Mouse (Mus musculus) regulatory T cell (primary cell): Measurements from ENCODE around the gene Kdm5b.
"Not testable (repeated sequence)": the region's sequence is repeated elsewhere in the genome, so short reads cannot be mapped to it uniquely, and the experiment has no call there.

ENCODE experiments used
- in situ Hi-C: fragments of 300-600 bp; cut with MboI, MseI; formaldehyde crosslinking; loops from one replicate; pipeline ENCODE4 v1.15.1; 2025; ENCODE audit warnings: high pct_unique_total_duplicates

Gene Kdm5b

GRCm38 (mm10) chr1:134559976-134560375 lies at the start of gene Kdm5b:
Gene Kdm5b, plus strand, starts transcription at chr1:134560171.
- in situ Hi-C loops: loop anchor here (10.0 kb wide), 1 partner anchor 575 kb away; the partner anchor contains the start of gene Ptpn7

GRCm38 (mm10) chr1:134512183-134512582 lies 47.8 kb upstream of the Kdm5b start:
- in situ Hi-C loops: no loop called here

- in situ Hi-C loops: no loop called here
Observed at GRCm38 (mm10) chr1:134512584-134512983, 47.4 kb upstream of the Kdm5b start.

- in situ Hi-C loops: no loop called here
Observed at GRCm38 (mm10) chr1:134513312-134513860, 46.6 kb upstream of the Kdm5b start.

GRCm38 (mm10) chr1:134513876-134514590 lies 45.9 kb upstream of the Kdm5b start:
- in situ Hi-C loops: no loop called here

- in situ Hi-C loops: no loop called here
Observed at GRCm38 (mm10) chr1:134515891-134516290, 44.1 kb upstream of the Kdm5b start.

GRCm38 (mm10) chr1:134516491-134517198 lies 43.3 kb upstream of the Kdm5b start:
- in situ Hi-C loops: no loop called here

- in situ Hi-C loops: not testable (repeated sequence)
Observed at GRCm38 (mm10) chr1:134517841-134518240, 42.1 kb upstream of the Kdm5b start.

GRCm38 (mm10) chr1:134518677-134519076 lies 41.3 kb upstream of the Kdm5b start:
- in situ Hi-C loops: no loop called here

- in situ Hi-C loops: not testable (repeated sequence)
Observed at GRCm38 (mm10) chr1:134519201-134519600, 40.8 kb upstream of the Kdm5b start.

- in situ Hi-C loops: no loop called here
Observed at GRCm38 (mm10) chr1:134520001-134520721, 39.8 kb upstream of the Kdm5b start.

GRCm38 (mm10) chr1:134521163-134521562 lies 38.8 kb upstream of the Kdm5b start:
- in situ Hi-C loops: no loop called here

- in situ Hi-C loops: no loop called here
Observed at GRCm38 (mm10) chr1:134522325-134522724, 37.6 kb upstream of the Kdm5b start.

GRCm38 (mm10) chr1:134524424-134524823 lies 35.5 kb upstream of the Kdm5b start:
- in situ Hi-C loops: no loop called here

- in situ Hi-C loops: no loop called here
Observed at GRCm38 (mm10) chr1:134525015-134525414, 35.0 kb upstream of the Kdm5b start.

GRCm38 (mm10) chr1:134526752-134527151 lies 33.2 kb upstream of the Kdm5b start:
- in situ Hi-C loops: no loop called here

- in situ Hi-C loops: loop anchor here (5.0 kb wide), 1 partner anchor 42 kb away; no protein-coding TSS in a partner anchor
Observed at GRCm38 (mm10) chr1:134530618-134531017, 29.4 kb upstream of the Kdm5b start.

GRCm38 (mm10) chr1:134533710-134534109 lies 26.3 kb upstream of the Kdm5b start:
- in situ Hi-C loops: loop anchor here (5.0 kb wide), 1 partner anchor 39 kb away; no protein-coding TSS in a partner anchor

- in situ Hi-C loops: no loop called here
Observed at GRCm38 (mm10) chr1:134535054-134535453, 24.9 kb upstream of the Kdm5b start.

- in situ Hi-C loops: no loop called here
Observed at GRCm38 (mm10) chr1:134535513-134535912, 24.5 kb upstream of the Kdm5b start.

GRCm38 (mm10) chr1:134540610-134541009 lies 19.4 kb upstream of the Kdm5b start:
- in situ Hi-C loops: no loop called here

GRCm38 (mm10) chr1:134548231-134548630 lies 11.7 kb upstream of the Kdm5b start:
- in situ Hi-C loops: no loop called here
